Mouse (Mus musculus) midbrain, embryonic 14.5 days (tissue): ENCODE data around the gene Gm17428. TPM values are rescaled to one million over a fixed set of nuclear protein-coding genes. Genes with fewer than 3 reads are reported as not detected.
A peak's percentile ranks its signal among the peaks of the same experiment; 100 is the strongest.
"Not testable (repeated sequence)": the region's sequence is repeated elsewhere in the genome, so short reads cannot be mapped to it uniquely, and the experiment has no call there.

Experiments used
- ATAC-seq: fragments of 200-750 bp; cut with Nextera tagmentation; 2 replicates; pipeline ENCODE4 v1.8.0; 2017; ENCODE audit warnings: moderate number of reproducible peaks, moderate library complexity; ENCODE audit not compliant: low FRiP score, low TSS enrichment
- DNase-seq: peaks from one replicate; pipeline ENCODE4 v3.0.0-alpha.2; 2015
- H3K27ac ChIP-seq: fragments of 300-500 bp; sonication (generic); replicated peaks from 2 replicates; pipeline ENCODE4 v1.5.1; 2014; ENCODE audit warnings: mild to moderate bottlenecking, low read depth, low read length, moderate library complexity
- H3K27me3 ChIP-seq: fragments of 300-500 bp; sonication (generic); 2 replicates; pipeline ENCODE4 v1.6.1; 2014; ENCODE audit warnings: low read length, control low read depth, mixed read lengths; ENCODE audit not compliant: control insufficient read depth, insufficient read depth
- H3K36me3 ChIP-seq: fragments of 300-500 bp; sonication (generic); 2 replicates; pipeline ENCODE4 v1.6.1; 2014; ENCODE audit warnings: low read length, control low read depth; ENCODE audit not compliant: control insufficient read depth, insufficient read depth
- H3K4me1 ChIP-seq: fragments of 300-500 bp; sonication (generic); 2 replicates; pipeline ENCODE4 v1.6.1; 2014; ENCODE audit warnings: mild to moderate bottlenecking, antibody characterized with exemption, low read length, control low read depth; ENCODE audit not compliant: control insufficient read depth, insufficient read depth
- H3K4me2 ChIP-seq: fragments of 300-500 bp; sonication (generic); 2 replicates; pipeline ENCODE4 v1.6.1; 2014; ENCODE audit warnings: mild to moderate bottlenecking, low read length, moderate library complexity
- H3K4me3 ChIP-seq: fragments of 300-500 bp; sonication (generic); replicated peaks from 2 replicates; pipeline ENCODE4 v1.5.1; 2014; ENCODE audit warnings: low read depth, low read length
- H3K9ac ChIP-seq: fragments of 300-500 bp; sonication (generic); replicated peaks from 2 replicates; pipeline ENCODE4 v1.6.1; 2014; ENCODE audit warnings: mild to moderate bottlenecking, low read length, moderate library complexity
- H3K9me3 ChIP-seq: fragments of 300-500 bp; sonication (generic); 2 replicates; pipeline ENCODE4 v1.6.1; 2016; ENCODE audit warnings: low read length, control low read depth, mixed read lengths; ENCODE audit not compliant: control insufficient read depth
- WGBS: fragments of 180-500 bp; shearing (Covaris S2); extraction: QIAGEN DNeasy Blood & Tissue Kit; methylation state at CpG from one replicate; pipeline ENCODE4 v1.1.7; 2014; 5-methylcytosine and 5-hydroxymethylcytosine counted together
- polyA plus RNA-seq: library from polyadenylated mRNA; unstranded; fragments of >200 nt; fragmentation: Nextera tagmentation; extraction: Ambion mirVana; gene quantifications from 2 replicates; pipeline ENCODE4 v1.2.1, GENCODE M21; 2014

Gene Gm17428
- polyA plus RNA-seq, 1 experiment from 2014 or later = not detected

DNA sequence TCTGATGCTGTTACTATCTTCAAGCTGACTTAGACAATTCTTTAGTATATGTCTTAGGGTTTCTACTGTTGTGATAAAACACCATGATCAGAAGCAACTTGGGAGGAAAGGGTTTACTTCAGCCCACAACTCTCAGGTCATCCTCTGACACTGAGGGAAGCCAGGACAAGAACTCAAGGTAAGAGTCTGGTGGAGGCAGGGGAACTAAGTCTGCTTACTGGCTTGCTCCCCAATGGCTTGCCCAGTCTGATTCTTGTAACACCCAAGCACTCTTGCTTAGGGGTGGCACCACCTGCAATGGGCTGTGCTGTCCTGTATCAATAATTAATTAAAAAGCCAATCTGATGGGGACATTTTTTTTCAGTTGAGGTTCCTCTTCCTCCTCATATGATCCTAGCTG is 21.9 kb downstream of the Gm17428 start:
- H3K4me3 ChIP-seq = no peak overlapping the region
- ATAC-seq = no peak
- H3K9ac ChIP-seq = no peak overlapping the region
- H3K27me3 ChIP-seq = no peaks in the 10 kb centered on the region
- no peaks in the 10 kb centered on the region for H3K36me3 ChIP-seq
- peaks cover 36% of the 10 kb centered on the region for H3K4me1 ChIP-seq
- no peak overlapping the region for H3K27ac ChIP-seq
- no peak for DNase-seq
- H3K9me3 ChIP-seq = no peaks in the 10 kb centered on the region
- no peak overlapping the region for H3K4me2 ChIP-seq

GRCm38 (mm10) chr14:54999868-55000267 is 23.1 kb downstream of the Gm17428 start:
- DNase-seq = peak; percentile 48
- H3K9me3 ChIP-seq, H3K4me3 ChIP-seq, H3K27ac ChIP-seq, H3K36me3 ChIP-seq, H3K9ac ChIP-seq, H3K27me3 ChIP-seq, ATAC-seq, H3K4me2 ChIP-seq: not testable (repeated sequence)
- H3K4me1 ChIP-seq = peaks cover 30% of the 10 kb centered on the region
- WGBS = 80% methylated on average over 5 of the region's 5 CpGs

DNA sequence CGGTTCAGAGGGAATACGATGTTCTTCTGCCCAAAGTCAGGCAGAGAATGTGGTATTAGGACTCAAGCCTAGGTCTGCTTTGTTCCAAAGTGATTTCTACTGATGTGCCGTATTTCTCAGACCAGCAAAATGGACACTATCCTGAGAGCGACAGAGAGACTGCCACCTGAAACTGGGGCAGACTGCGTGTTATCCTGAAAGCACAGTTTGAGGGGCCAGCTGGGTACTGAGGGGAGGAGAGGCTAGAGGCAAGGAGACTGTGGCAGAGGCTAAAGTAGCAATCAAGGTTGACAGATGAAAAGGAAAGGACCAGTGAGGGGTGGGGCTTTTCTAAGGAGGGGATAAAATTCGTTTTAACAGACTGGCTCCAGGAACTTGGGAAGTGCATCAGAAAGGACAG is 24.1 kb downstream of the Gm17428 start:
- Histone ChIP-seq H3K36me3 (no peaks in the 10 kb centered on the region), H3K9me3 (no peaks in the 10 kb centered on the region), H3K9ac (no peak overlapping the region), H3K27ac (no peak overlapping the region), H3K4me2 (no peak overlapping the region), H3K4me3 (no peak overlapping the region), H3K27me3 (no peaks in the 10 kb centered on the region), H3K4me1 (peaks cover 21% of the 10 kb centered on the region)
- DNase-seq (no peak), ATAC-seq (no peak)
- WGBS = 84% methylated on average over 6 of the region's 6 CpGs

DNA sequence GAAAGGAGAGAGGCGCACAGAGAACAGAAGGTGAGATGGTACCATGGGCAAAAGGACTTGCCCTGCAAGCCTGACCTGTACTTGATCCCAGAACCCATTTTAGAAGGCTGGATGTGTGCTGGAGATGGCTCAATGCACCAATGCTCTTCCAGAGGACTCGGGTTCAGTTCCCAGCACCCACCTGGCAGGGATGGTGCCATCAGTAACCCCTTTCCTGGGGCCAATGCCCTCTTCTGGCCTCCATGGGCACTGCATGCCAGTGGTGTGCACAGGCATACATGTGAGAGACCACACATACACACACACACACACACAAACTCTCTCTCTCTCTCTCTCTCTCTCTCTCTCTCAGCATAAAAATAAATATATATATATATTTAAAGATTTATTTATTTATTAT is 24.7 kb downstream of the Gm17428 start:
- WGBS = 100% methylated on average over 2 of the region's 2 CpGs
- DNase-seq (no peak), ATAC-seq (no peak)
- no peak overlapping the region for H3K4me2 ChIP-seq
- H3K9me3 ChIP-seq = no peaks in the 10 kb centered on the region
- H3K9ac ChIP-seq = no peak overlapping the region
- no peak overlapping the region for H3K4me3 ChIP-seq
- H3K4me1 ChIP-seq = peaks cover 14% of the 10 kb centered on the region
- H3K27me3 ChIP-seq = no peaks in the 10 kb centered on the region
- no peaks in the 10 kb centered on the region for H3K36me3 ChIP-seq
- no peak overlapping the region for H3K27ac ChIP-seq

DNA sequence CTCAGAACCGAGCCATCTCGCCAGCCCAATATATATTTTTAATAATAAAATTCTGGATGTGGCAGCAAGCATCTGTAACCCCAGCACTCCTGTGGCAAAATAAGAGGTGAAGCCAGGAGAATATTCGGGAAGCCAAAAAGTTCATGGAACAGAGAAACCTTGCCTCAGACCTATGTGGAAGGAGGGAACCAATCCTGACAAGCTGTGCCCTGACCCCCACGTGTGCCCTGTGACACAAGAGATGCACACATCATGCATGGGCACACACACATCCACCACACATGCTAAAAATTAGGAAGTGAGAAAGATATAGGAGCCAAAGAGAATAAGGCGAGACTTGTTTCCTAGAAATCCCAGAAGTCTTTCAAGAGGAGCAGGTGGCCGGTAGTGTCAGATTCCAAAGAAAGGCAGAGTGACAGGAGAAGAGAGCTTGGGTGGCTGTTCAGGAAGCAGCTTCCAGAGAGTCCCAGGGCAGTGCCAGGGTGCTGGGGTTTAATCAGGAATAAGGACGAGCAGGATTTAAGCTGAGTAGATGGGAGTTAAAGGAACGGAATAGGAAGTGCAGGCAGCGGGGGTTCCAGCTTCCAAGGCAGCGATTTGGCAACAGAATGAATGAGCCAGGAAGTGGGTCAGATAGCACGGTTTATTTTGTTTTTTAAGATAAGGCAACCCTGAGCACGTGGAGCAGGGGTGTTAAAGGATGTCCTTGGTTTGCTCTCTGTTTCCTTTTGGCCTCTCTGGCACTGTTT is 25.4 kb downstream of the Gm17428 start:
- H3K4me1 ChIP-seq = peaks cover 8% of the 10 kb centered on the region
- no peak overlapping the region for H3K4me2 ChIP-seq
- H3K27ac ChIP-seq = no peak overlapping the region
- no peak for ATAC-seq
- H3K36me3 ChIP-seq = no peaks in the 10 kb centered on the region
- 54% methylated on average over 12 of the region's 12 CpGs for WGBS
- no peak overlapping the region for H3K4me3 ChIP-seq
- H3K9me3 ChIP-seq = no peaks in the 10 kb centered on the region
- H3K27me3 ChIP-seq = no peaks in the 10 kb centered on the region
- DNase-seq = no peak
- no peak overlapping the region for H3K9ac ChIP-seq

DNA sequence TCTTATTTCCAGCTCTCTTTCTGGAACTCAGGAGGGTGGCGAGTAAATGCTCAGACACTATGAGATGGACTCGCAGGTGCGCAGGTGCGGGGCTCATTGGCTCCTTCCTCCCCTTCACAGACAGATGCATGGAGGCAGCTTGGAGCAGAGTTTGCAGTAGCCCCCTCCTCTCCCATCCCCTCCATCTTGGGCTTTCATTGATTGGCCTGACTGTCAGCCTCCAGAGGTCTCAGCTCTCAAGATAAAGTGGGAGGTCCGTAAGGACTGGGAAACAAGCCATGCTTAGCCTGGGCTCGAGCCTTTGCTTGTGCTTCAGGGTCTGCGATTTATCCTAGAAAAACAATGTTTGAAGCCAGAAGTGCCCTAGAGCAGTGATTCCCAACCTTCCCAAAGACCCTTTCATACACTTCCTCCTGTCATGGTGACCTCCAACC is 26.0 kb downstream of the Gm17428 start:
- no peak for ATAC-seq
- WGBS = 72% methylated on average over 7 of the region's 7 CpGs
- H3K9me3 ChIP-seq = no peaks in the 10 kb centered on the region
- H3K9ac ChIP-seq = no peak overlapping the region
- peaks cover 4% of the 10 kb centered on the region for H3K4me1 ChIP-seq
- no peak overlapping the region for H3K27ac ChIP-seq
- no peak for DNase-seq
- H3K4me2 ChIP-seq = no peak overlapping the region
- H3K36me3 ChIP-seq = no peaks in the 10 kb centered on the region
- H3K27me3 ChIP-seq = no peaks in the 10 kb centered on the region
- no peak overlapping the region for H3K4me3 ChIP-seq

GRCm38 (mm10) chr14:55003878-55004855 is 27.4 kb downstream of the Gm17428 start:
- Histone ChIP-seq H3K36me3 (no peaks in the 10 kb centered on the region), H3K27me3 (no peaks in the 10 kb centered on the region), H3K4me3 (no peak overlapping the region), H3K9ac (no peak overlapping the region), H3K4me1 (peaks cover 4% of the 10 kb centered on the region), H3K4me2 (no peak overlapping the region), H3K9me3 (no peaks in the 10 kb centered on the region), H3K27ac (no peak overlapping the region)
- no peak for ATAC-seq
- no peak for DNase-seq
- 64% methylated on average over 18 of the region's 18 CpGs for WGBS

DNA sequence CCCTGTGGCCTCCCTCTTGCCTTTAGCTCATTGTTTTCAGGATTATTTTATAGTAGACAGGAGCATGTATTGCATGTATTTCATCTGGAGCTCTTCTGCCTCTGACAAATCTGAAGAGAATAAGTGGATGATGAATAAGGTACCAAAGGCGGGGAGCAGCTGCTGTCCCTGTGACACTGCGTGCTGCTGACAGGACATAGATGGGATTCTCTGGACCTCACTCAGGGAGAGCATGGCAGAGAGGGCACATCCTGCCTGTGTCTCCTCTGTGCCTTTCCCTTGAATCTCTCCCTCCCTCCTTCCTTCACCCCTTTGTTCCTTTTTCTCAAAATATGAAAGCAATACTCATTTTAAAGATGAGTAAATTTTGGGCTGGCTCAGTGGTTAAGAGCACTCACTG is 28.8 kb downstream of the Gm17428 start:
- no peak for ATAC-seq
- Histone ChIP-seq H3K9me3 (no peaks in the 10 kb centered on the region), H3K9ac (no peak overlapping the region), H3K36me3 (no peaks in the 10 kb centered on the region), H3K4me1 (peaks cover 4% of the 10 kb centered on the region), H3K27me3 (no peaks in the 10 kb centered on the region), H3K27ac (no peak overlapping the region), H3K4me3 (no peak overlapping the region), H3K4me2 (no peak overlapping the region)
- WGBS = 77% methylated on average over 2 of the region's 2 CpGs
- no peak for DNase-seq
